Mouse (Mus musculus) liver, embryonic 11.5 days (tissue): ENCODE results near the gene Fus. TPM values are rescaled to one million over a fixed set of nuclear protein-coding genes. Genes with fewer than 3 reads are reported as not detected.

Source experiments
- ATAC-seq: fragments of 200-750 bp; cut with Nextera tagmentation; replicated peaks from 2 replicates; pipeline ENCODE4 v1.8.0; 2017; ENCODE audit warnings: moderate number of reproducible peaks, mild to moderate bottlenecking, moderate TSS enrichment, moderate library complexity; ENCODE audit not compliant: low FRiP score
- DNase-seq: peaks from one replicate; pipeline ENCODE4 v3.0.0-alpha.2; 2017; ENCODE audit warnings: low spot score
- H3K27ac ChIP-seq: fragments of 300-500 bp; sonication (generic); 2 replicates; pipeline ENCODE4 v1.5.1; 2014; ENCODE audit warnings: mild to moderate bottlenecking, low read depth, low read length, control low read depth
- H3K27me3 ChIP-seq: fragments of 300-500 bp; sonication (generic); replicated peaks from 2 replicates; pipeline ENCODE4 v1.6.1; 2014; ENCODE audit warnings: low read length, mixed read lengths; ENCODE audit not compliant: control insufficient read depth, insufficient read depth
- H3K36me3 ChIP-seq: fragments of 300-500 bp; sonication (generic); 2 replicates; pipeline ENCODE4 v1.6.1; 2014; ENCODE audit warnings: mild to moderate bottlenecking, low read length, moderate library complexity, mixed read lengths; ENCODE audit not compliant: control insufficient read depth, insufficient read depth
- H3K4me1 ChIP-seq: fragments of 300-500 bp; sonication (generic); replicated peaks from 2 replicates; pipeline ENCODE4 v1.6.1; 2014; ENCODE audit warnings: low read length, mixed read lengths; ENCODE audit not compliant: control insufficient read depth, insufficient read depth
- H3K4me2 ChIP-seq: fragments of 300-500 bp; sonication (generic); 2 replicates; pipeline ENCODE4 v1.6.1; 2014; ENCODE audit warnings: mild to moderate bottlenecking, control low read depth, moderate library complexity
- H3K4me3 ChIP-seq: fragments of 300-500 bp; sonication (generic); 2 replicates; pipeline ENCODE4 v1.5.1; 2014; ENCODE audit warnings: low read depth, low read length, control low read depth
- H3K9ac ChIP-seq: fragments of 300-500 bp; sonication (generic); 2 replicates; pipeline ENCODE4 v1.6.1; 2014; ENCODE audit warnings: low read depth, low read length, control low read depth
- H3K9me3 ChIP-seq: fragments of 300-500 bp; sonication (generic); 2 replicates; pipeline ENCODE4 v1.6.1; 2016; ENCODE audit warnings: low read length, inconsistent platforms, mixed read lengths; ENCODE audit not compliant: control insufficient read depth
- WGBS: fragments of 180-500 bp; shearing (Covaris S2); extraction: QIAGEN DNeasy Blood & Tissue Kit; methylation state at CpG from one replicate; pipeline ENCODE4 v1.1.7; 2014; 5-methylcytosine and 5-hydroxymethylcytosine counted together
- polyA plus RNA-seq: library from polyadenylated mRNA; unstranded; fragments of >200 nt; fragmentation: Nextera tagmentation; extraction: Ambion mirVana; gene quantifications from 2 replicates; pipeline ENCODE4 v1.2.1, GENCODE M21; 2014

Gene Fus
- polyA plus RNA-seq, 1 experiment from 2014 or later = 34.4 TPM

DNA sequence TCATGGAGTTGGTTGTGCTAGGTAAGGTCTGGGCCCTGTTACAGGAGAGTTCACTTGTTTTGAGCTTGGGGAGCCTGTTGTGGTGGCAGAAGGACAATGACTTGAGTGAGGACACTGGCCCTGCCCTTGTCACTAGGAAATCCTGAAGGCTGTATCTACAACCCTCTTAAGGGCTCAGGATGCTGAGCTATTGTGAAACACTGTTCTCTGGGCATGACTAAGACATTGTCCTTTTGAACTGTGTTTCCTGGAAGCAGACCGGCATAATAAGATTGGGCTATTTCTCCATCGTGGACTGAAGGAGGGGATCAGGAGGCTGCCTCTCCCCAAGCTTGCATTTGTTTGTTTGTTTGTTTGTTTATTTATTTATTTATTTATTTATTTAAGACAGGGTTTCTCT lies 51.9 kb downstream of the Fus start:
- Histone ChIP-seq H3K4me2 (no peak overlapping the region), H3K9me3 (no peaks in the 10 kb centered on the region), H3K27me3 (no peaks in the 10 kb centered on the region), H3K4me3 (no peak overlapping the region), H3K4me1 (no peaks in the 10 kb centered on the region), H3K27ac (no peak overlapping the region), H3K36me3 (no peaks in the 10 kb centered on the region), H3K9ac (no peak overlapping the region)
- ATAC-seq = no peak
- no peak for DNase-seq
- WGBS = 68% methylated on average over 2 of the region's 2 CpGs

DNA sequence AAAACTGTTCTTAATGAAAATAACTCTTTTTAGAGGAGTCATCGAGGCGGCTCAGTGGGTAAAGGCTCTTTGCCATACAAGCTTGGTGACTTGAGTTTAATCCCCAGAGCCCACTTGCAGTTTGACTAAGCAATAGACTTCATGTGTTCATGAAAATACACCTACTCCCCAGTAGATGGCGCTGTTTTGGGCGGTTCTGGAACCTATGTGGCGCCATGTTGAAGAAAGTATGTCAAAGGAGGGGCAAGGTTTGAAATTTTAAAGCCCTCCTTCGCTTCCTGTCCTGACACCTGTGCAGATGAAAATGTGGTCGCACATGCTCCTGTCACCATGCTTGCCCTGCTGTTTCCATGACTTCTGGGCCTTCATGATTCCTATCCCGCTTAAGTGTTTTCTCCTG lies 55.7 kb downstream of the Fus start:
- H3K9me3 ChIP-seq = no peaks in the 10 kb centered on the region
- no peaks in the 10 kb centered on the region for H3K27me3 ChIP-seq
- no peaks in the 10 kb centered on the region for H3K36me3 ChIP-seq
- no peaks in the 10 kb centered on the region for H3K4me1 ChIP-seq
- DNase-seq (no peak), ATAC-seq (no peak)
- H3K4me3 ChIP-seq = no peak overlapping the region
- H3K4me2 ChIP-seq = no peak overlapping the region
- H3K27ac ChIP-seq = no peak overlapping the region
- WGBS = 61% methylated on average over 8 of the region's 8 CpGs
- H3K9ac ChIP-seq = no peak overlapping the region

DNA sequence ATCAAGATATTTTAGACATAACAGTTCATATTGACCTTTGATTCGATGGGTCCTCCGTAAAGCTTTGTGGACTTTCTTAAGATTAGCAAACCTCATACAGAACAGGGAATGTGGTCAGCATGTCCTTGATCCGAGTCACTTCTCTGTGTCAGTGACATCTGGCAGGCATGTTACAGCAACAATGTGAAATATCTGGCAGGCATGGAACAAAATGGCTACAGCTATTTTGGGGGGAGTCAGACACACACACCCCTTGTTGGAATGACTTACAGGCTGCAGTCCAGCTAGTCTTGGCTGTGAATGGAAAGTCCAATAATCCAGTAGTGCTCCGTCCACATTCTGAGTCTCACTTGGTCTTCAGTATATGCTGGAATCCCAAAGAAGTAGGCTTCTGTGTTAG lies 56.3 kb downstream of the Fus start:
- H3K4me3 ChIP-seq = no peak overlapping the region
- H3K9ac ChIP-seq = no peak overlapping the region
- no peaks in the 10 kb centered on the region for H3K36me3 ChIP-seq
- no peak for DNase-seq
- H3K4me1 ChIP-seq = no peaks in the 10 kb centered on the region
- H3K9me3 ChIP-seq = no peaks in the 10 kb centered on the region
- WGBS = 91% methylated on average over 4 of the region's 4 CpGs
- H3K27ac ChIP-seq = no peak overlapping the region
- no peak for ATAC-seq
- H3K27me3 ChIP-seq = no peaks in the 10 kb centered on the region
- no peak overlapping the region for H3K4me2 ChIP-seq

DNA sequence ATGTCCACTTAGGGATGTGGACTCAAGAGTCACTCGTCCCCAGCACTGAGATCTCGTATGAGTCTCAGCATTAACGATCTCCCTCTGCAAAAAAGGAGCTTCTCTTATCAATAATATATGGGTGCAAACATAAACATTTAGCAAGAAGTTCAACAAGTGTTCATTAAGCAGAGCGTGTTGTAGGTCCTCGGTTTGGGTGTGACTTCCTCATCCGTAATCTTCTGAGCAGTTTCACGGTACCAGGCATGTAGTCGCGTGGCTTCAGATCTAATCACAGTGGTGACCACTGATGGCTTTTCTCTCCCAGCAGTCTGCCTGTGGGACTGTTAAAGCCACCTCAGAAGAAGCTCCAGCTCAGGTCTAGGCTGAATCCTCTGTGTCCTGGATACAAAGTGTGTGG lies 57.1 kb downstream of the Fus start:
- no peak for DNase-seq

DNA sequence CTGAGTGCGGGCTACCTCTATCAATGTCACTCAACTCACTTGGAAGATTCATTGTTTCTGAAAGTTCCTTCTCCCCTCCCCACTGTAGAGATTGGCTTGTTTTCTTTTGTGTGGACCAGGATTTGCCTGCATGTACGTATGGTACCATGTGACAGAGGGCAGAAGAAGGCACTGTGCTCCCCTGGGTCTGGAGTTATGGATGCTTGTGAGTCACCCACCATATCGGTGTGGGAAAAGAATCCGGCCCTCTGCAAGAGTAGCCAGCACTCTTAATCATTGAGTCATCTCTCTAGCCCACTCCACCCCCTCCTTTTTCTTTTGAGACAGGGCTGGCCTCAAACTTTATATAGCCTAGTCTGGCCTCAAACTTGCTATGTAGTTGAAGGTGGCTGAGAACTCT lies 57.7 kb downstream of the Fus start:
- H3K4me3 ChIP-seq = no peak overlapping the region
- ATAC-seq (no peak), DNase-seq (no peak)
- H3K9me3 ChIP-seq = no peaks in the 10 kb centered on the region
- WGBS = 83% methylated on average over 4 of the region's 4 CpGs
- H3K27me3 ChIP-seq = no peaks in the 10 kb centered on the region
- H3K9ac ChIP-seq = no peak overlapping the region
- H3K4me1 ChIP-seq = no peaks in the 10 kb centered on the region
- no peaks in the 10 kb centered on the region for H3K36me3 ChIP-seq
- H3K27ac ChIP-seq = no peak overlapping the region
- H3K4me2 ChIP-seq = no peak overlapping the region

More for the DNA sequence above, 57.1 kb downstream of the Fus start:
- 68% methylated on average over 9 of the region's 9 CpGs for WGBS
- ATAC-seq = no peak
- no peaks in the 10 kb centered on the region for H3K4me1 ChIP-seq
- no peaks in the 10 kb centered on the region for H3K27me3 ChIP-seq
- H3K27ac ChIP-seq = no peak overlapping the region
- H3K36me3 ChIP-seq = no peaks in the 10 kb centered on the region
- H3K4me2 ChIP-seq = no peak overlapping the region
- no peak overlapping the region for H3K9ac ChIP-seq
- no peak overlapping the region for H3K4me3 ChIP-seq
- H3K9me3 ChIP-seq = no peaks in the 10 kb centered on the region

DNA sequence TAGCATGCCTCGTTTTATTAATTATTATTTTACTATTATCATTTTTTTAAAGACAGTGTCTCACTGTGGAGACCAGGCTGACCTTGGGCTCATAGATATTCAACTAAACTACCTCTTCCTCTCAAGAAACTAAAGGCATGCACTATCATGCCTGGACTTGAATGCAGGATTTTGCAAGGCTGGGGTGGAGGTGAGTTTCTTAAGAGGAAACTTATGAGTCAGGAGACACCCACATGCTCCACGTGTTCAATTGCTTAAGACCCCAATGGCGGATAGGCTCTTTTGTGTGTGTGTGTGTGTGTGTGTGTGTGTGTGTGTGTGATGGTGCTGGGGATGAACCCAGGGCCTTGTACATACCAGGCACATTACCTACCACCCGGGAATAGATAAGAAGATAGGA lies 58.1 kb downstream of the Fus start:
- WGBS = 74% methylated on average over 4 of the region's 4 CpGs
- Histone ChIP-seq H3K4me3 (no peak overlapping the region), H3K36me3 (no peaks in the 10 kb centered on the region), H3K27ac (no peak overlapping the region), H3K9me3 (no peaks in the 10 kb centered on the region), H3K4me2 (no peak overlapping the region), H3K27me3 (no peaks in the 10 kb centered on the region), H3K4me1 (no peaks in the 10 kb centered on the region), H3K9ac (no peak overlapping the region)
- DNase-seq (no peak), ATAC-seq (no peak)

DNA sequence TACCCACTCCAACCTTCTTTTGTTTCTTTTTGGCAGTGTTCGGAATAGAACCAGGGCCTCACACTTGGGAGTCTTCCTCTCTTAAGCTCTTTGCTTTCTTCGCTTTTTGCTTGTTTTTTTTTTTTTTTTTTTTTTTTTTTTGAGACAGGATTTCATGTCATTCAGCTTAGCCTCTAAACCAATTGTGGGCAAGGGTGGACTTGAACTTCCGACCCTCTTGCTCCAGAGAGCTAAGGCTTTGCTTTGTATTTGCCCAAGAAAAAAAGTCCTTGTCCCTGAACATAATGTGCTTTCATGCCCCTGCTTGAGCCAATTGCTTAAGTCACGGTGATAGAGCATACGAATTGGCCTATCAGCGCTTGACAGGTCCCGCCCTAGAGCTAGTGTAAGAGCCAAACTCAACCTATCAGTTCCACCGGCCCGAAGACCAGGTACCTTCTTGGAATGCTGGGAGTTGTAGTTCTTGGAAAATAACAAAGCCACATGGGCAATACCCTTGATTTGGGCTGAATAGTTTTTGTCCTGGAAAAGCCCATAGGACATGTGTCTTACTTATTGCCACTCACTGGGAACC lies 64.2 kb downstream of the Fus start:
- H3K27ac ChIP-seq = no peak overlapping the region
- ATAC-seq = peak; percentile 85
- no peak for DNase-seq
- H3K4me3 ChIP-seq = no peak overlapping the region
- H3K9me3 ChIP-seq = no peaks in the 10 kb centered on the region
- H3K9ac ChIP-seq = no peak overlapping the region
- H3K36me3 ChIP-seq = no peaks in the 10 kb centered on the region
- no peaks in the 10 kb centered on the region for H3K27me3 ChIP-seq
- no peaks in the 10 kb centered on the region for H3K4me1 ChIP-seq
- H3K4me2 ChIP-seq = no peak overlapping the region
- WGBS = 46% methylated on average over 9 of the region's 9 CpGs

DNA sequence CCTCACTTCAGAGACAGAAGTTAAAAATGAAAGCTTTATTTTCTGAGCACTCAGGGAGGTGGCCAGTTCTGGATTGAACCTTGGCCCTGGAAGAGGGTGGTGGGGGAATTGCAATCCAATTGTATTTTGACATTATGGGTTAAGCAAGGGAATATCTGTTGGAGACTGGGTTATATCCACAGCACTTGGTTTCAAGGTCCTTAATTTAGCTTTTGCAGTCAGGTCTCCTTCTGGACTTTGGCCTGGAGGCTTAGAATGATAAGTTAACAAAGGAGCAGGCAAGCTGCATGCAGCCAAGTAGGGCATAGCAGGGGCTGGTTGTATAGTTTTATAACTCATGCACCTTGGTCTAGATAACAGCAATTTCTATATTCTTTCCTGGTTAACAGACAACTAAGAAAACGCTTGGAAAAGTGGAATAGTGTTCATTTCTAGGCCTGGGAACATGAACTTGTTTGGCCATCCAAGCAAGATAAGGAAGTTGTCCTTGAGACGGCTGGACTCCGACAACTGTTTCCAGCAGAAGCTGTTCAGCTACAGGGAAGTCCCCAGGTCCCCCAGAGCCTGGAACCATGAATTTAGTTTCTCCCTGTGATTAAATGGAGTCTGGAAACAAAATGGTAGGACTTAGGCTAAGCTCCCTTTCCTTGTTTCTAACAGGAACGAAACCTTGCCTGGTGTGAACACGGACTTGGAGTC lies 65.2 kb downstream of the Fus start:
- H3K4me2 ChIP-seq = no peak overlapping the region
- no peaks in the 10 kb centered on the region for H3K27me3 ChIP-seq
- no peak overlapping the region for H3K4me3 ChIP-seq
- WGBS = 80% methylated on average over 5 of the region's 5 CpGs
- H3K27ac ChIP-seq = no peak overlapping the region
- H3K9me3 ChIP-seq = no peaks in the 10 kb centered on the region
- no peaks in the 10 kb centered on the region for H3K4me1 ChIP-seq
- DNase-seq (no peak), ATAC-seq (no peak)
- H3K9ac ChIP-seq = no peak overlapping the region
- no peaks in the 10 kb centered on the region for H3K36me3 ChIP-seq

DNA sequence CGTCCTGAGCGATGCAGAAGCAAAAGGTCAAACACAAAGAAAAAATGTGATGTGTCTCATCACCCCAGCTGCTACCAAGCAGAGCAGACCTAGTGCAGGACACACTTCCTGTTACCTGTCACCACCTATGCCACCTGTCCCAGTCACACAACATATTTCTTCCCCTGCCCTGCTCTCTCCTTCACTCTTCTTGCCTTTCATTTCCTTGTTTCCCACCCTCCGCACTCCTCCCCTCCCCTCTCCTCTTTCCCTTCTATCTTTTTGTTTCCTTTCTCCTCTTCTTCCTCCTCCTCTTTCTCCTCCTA lies 65.7 kb downstream of the Fus start:
- Histone ChIP-seq H3K27ac (no peak overlapping the region), H3K4me3 (no peak overlapping the region), H3K9me3 (no peaks in the 10 kb centered on the region), H3K9ac (no peak overlapping the region), H3K27me3 (no peaks in the 10 kb centered on the region), H3K36me3 (no peaks in the 10 kb centered on the region), H3K4me2 (no peak overlapping the region), H3K4me1 (no peaks in the 10 kb centered on the region)
- 96% methylated on average over 3 of the region's 3 CpGs for WGBS
- no peak for ATAC-seq
- no peak for DNase-seq
